Mouse (Mus musculus) forebrain, embryonic 16.5 days (tissue): ENCODE measurements at regions not wholly inside any gene's neighbourhood (a gene's known extent, or its start where the extent isn't known, plus 50 kb on each side); places are given as distances from the start of the nearest gene placed in this dataset.

ENCODE experiments used
- ATAC-seq: fragments of 200-750 bp; cut with Nextera tagmentation; 2 replicates; pipeline ENCODE4 v1.8.0; 2017; ENCODE audit warnings: mild to moderate bottlenecking, moderate library complexity
- H3K27ac ChIP-seq: fragments of 300-500 bp; sonication (generic); 2 replicates; pipeline ENCODE4 v1.5.1; 2014; ENCODE audit warnings: low read length, control low read depth
- H3K27me3 ChIP-seq: fragments of 300-500 bp; sonication (generic); replicated peaks from 2 replicates; pipeline ENCODE4 v1.6.1; 2014; ENCODE audit warnings: low read length; ENCODE audit not compliant: control insufficient read depth, insufficient read depth
- H3K36me3 ChIP-seq: fragments of 300-500 bp; sonication (generic); 2 replicates; pipeline ENCODE4 v1.6.1; 2014; ENCODE audit not compliant: control insufficient read depth, insufficient read depth
- H3K4me1 ChIP-seq: fragments of 300-500 bp; sonication (generic); replicated peaks from 2 replicates; pipeline ENCODE4 v1.6.1; 2014; ENCODE audit warnings: low read length; ENCODE audit not compliant: control insufficient read depth, insufficient read depth
- H3K4me2 ChIP-seq: fragments of 300-500 bp; sonication (generic); 2 replicates; pipeline ENCODE4 v1.6.1; 2014; ENCODE audit warnings: mild to moderate bottlenecking, low read length, control low read depth
- H3K4me3 ChIP-seq: fragments of 300-500 bp; sonication (generic); replicated peaks from 2 replicates; pipeline ENCODE4 v1.5.1; 2014; ENCODE audit warnings: mild to moderate bottlenecking, low read length, control low read depth
- H3K9ac ChIP-seq: fragments of 300-500 bp; sonication (generic); replicated peaks from 2 replicates; pipeline ENCODE4 v1.6.1; 2014; ENCODE audit warnings: low read depth, low read length, control low read depth
- H3K9me3 ChIP-seq: fragments of 300-500 bp; sonication (generic); 2 replicates; pipeline ENCODE4 v1.6.1; 2016; ENCODE audit warnings: low read length; ENCODE audit not compliant: control insufficient read depth
- WGBS: fragments of 180-500 bp; shearing (Covaris S2); extraction: QIAGEN DNeasy Blood & Tissue Kit; methylation state at CpG from one replicate; pipeline ENCODE4 v1.1.7; 2014; 5-methylcytosine and 5-hydroxymethylcytosine counted together

DNA sequence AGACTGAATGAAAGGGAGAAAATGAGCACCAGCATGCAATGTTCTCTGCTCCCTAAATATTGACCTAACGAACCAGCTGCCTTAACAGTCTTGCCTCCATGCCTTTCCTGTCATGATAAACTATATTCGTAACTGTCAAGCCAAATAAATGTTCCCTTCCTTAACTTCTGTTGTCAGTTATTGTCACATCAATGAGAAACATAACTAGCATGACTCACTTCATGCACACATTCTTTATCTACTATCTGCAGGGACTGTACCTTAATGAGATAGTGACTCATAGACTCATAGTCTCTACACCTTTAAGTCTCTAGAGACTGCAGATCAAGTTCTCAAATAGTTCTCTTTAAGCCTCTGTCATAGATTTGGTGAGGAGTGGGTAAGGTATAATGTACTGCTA is 349.2 kb upstream of the Slc30a5 start:
- H3K4me2 ChIP-seq, result no peak overlapping the region
- no peaks in the 10 kb centered on the region for H3K36me3 ChIP-seq
- no peak overlapping the region for H3K27ac ChIP-seq
- no peak for ATAC-seq
- 85% methylated on average over 2 of the region's 2 CpGs for WGBS
- no peaks in the 10 kb centered on the region for H3K9me3 ChIP-seq
- H3K9ac ChIP-seq, result no peak overlapping the region
- no peaks in the 10 kb centered on the region for H3K27me3 ChIP-seq
- H3K4me1 ChIP-seq, result no peaks in the 10 kb centered on the region
- H3K4me3 ChIP-seq, result no peak overlapping the region

GRCm38 (mm10) chr13:101175017-101175689 is 341.9 kb upstream of the Slc30a5 start:
- no peaks in the 10 kb centered on the region for H3K27me3 ChIP-seq
- peak; percentile 65 for ATAC-seq
- no peaks in the 10 kb centered on the region for H3K36me3 ChIP-seq
- WGBS, result 9% methylated on average over 8 of the region's 8 CpGs
- no peaks in the 10 kb centered on the region for H3K9me3 ChIP-seq
- H3K4me2 ChIP-seq, result no peak overlapping the region
- H3K4me1 ChIP-seq, result peaks cover 10% of the 10 kb centered on the region
- H3K4me3 ChIP-seq, result no peak overlapping the region
- H3K27ac ChIP-seq, result no peak overlapping the region
- no peak overlapping the region for H3K9ac ChIP-seq

GRCm38 (mm10) chr13:101161768-101162167 is 328.5 kb upstream of the Slc30a5 start:
- Histone ChIP-seq H3K4me1 (no peaks in the 10 kb centered on the region), H3K9me3 (no peaks in the 10 kb centered on the region), H3K36me3 (no peaks in the 10 kb centered on the region), H3K27ac (no peak overlapping the region), H3K27me3 (no peaks in the 10 kb centered on the region), H3K4me2 (no peak overlapping the region), H3K9ac (no peak overlapping the region), H3K4me3 (no peak overlapping the region)
- ATAC-seq, result no peak
- WGBS, result 77% methylated on average over 2 of the region's 2 CpGs

- Histone ChIP-seq H3K27ac (no peak overlapping the region), H3K4me1 (no peaks in the 10 kb centered on the region), H3K36me3 (no peaks in the 10 kb centered on the region), H3K9ac (no peak overlapping the region), H3K4me2 (no peak overlapping the region), H3K4me3 (no peak overlapping the region), H3K27me3 (no peaks in the 10 kb centered on the region), H3K9me3 (no peaks in the 10 kb centered on the region)
- ATAC-seq, result no peak
- WGBS, result 92% methylated on average over 3 of the region's 3 CpGs
Measured at GRCm38 (mm10) chr13:101159878-101160277, 326.7 kb upstream of the Slc30a5 start.

GRCm38 (mm10) chr13:101153760-101154159 is 320.5 kb upstream of the Slc30a5 start:
- no peak overlapping the region for H3K4me3 ChIP-seq
- H3K9ac ChIP-seq, result no peak overlapping the region
- H3K4me2 ChIP-seq, result no peak overlapping the region
- no peaks in the 10 kb centered on the region for H3K36me3 ChIP-seq
- no peaks in the 10 kb centered on the region for H3K27me3 ChIP-seq
- no peaks in the 10 kb centered on the region for H3K4me1 ChIP-seq
- no peaks in the 10 kb centered on the region for H3K9me3 ChIP-seq
- H3K27ac ChIP-seq, result no peak overlapping the region
- ATAC-seq, result no peak

GRCm38 (mm10) chr13:101142761-101143160 is 309.5 kb upstream of the Slc30a5 start:
- Histone ChIP-seq H3K27ac (no peak overlapping the region), H3K4me3 (no peak overlapping the region), H3K4me2 (no peak overlapping the region), H3K9ac (no peak overlapping the region), H3K36me3 (no peaks in the 10 kb centered on the region), H3K4me1 (no peaks in the 10 kb centered on the region), H3K27me3 (no peaks in the 10 kb centered on the region), H3K9me3 (no peaks in the 10 kb centered on the region)
- no peak for ATAC-seq
- 67% methylated on average over 3 of the region's 3 CpGs for WGBS

GRCm38 (mm10) chr13:101142104-101142735 is 309.0 kb upstream of the Slc30a5 start:
- no peak overlapping the region for H3K4me2 ChIP-seq
- no peak overlapping the region for H3K9ac ChIP-seq
- no peaks in the 10 kb centered on the region for H3K4me1 ChIP-seq
- no peak for ATAC-seq
- no peak overlapping the region for H3K27ac ChIP-seq
- H3K4me3 ChIP-seq, result no peak overlapping the region
- H3K27me3 ChIP-seq, result no peaks in the 10 kb centered on the region
- no peaks in the 10 kb centered on the region for H3K9me3 ChIP-seq
- 93% methylated on average over 6 of the region's 6 CpGs for WGBS
- no peaks in the 10 kb centered on the region for H3K36me3 ChIP-seq

- Histone ChIP-seq H3K27ac (no peak overlapping the region), H3K9me3 (no peaks in the 10 kb centered on the region), H3K36me3 (no peaks in the 10 kb centered on the region), H3K4me1 (peaks cover 5% of the 10 kb centered on the region), H3K27me3 (no peaks in the 10 kb centered on the region), H3K4me2 (no peak overlapping the region), H3K4me3 (no peak overlapping the region), H3K9ac (no peak overlapping the region)
- 66% methylated on average over 3 of the region's 3 CpGs for WGBS
- ATAC-seq, result peak; percentile 43; the same call in 1 of the 2 replicates
Measured at GRCm38 (mm10) chr13:101129466-101129865, 296.2 kb upstream of the Slc30a5 start.

- no peaks in the 10 kb centered on the region for H3K9me3 ChIP-seq
- peaks cover 5% of the 10 kb centered on the region for H3K4me1 ChIP-seq
- ATAC-seq, result no peak
- no peaks in the 10 kb centered on the region for H3K36me3 ChIP-seq
- H3K9ac ChIP-seq, result no peak overlapping the region
- 89% methylated on average over 2 of the region's 2 CpGs for WGBS
- H3K4me3 ChIP-seq, result no peak overlapping the region
- H3K27ac ChIP-seq, result no peak overlapping the region
- no peaks in the 10 kb centered on the region for H3K27me3 ChIP-seq
- no peak overlapping the region for H3K4me2 ChIP-seq
Measured at GRCm38 (mm10) chr13:101127808-101128207, 294.6 kb upstream of the Slc30a5 start.
